Mouse (Mus musculus) bone marrow macrophage, adult 2 months (primary cell): ENCODE measurements at regions not wholly inside any gene's neighbourhood (a gene's known extent, or its start where the extent isn't known, plus 50 kb on each side); places are given as distances from the start of the nearest gene placed in this dataset.

Experiments
- CTCF ChIP-seq: IDR thresholded peaks from 2 replicates; pipeline ENCODE4 v1.5.1; 2012; ENCODE audit warnings: low read depth, mild to moderate bottlenecking, low read length, moderate library complexity
- POLR2A ChIP-seq: IDR thresholded peaks from 2 replicates; pipeline ENCODE4 v1.6.1; 2012; ENCODE audit warnings: mild to moderate bottlenecking, low read depth, low read length, borderline replicate concordance

GRCm38 (mm10) chr10:96257935-96258334 lies 121.5 kb downstream of the Gm5426 start:
- TF ChIP-seq CTCF (no peak), POLR2A (no peak)
